9 mouse cellular contexts compared by ENCODE assay signal in genomic region chr13:20185034-20185846, GRCm38 (mm10).
A peak's percentile ranks its signal among the peaks of the same experiment; 100 is the strongest.
DNase-seq lines count a peak whose midpoint lies in the region; ATAC-seq and TF ChIP-seq lines count a peak whose summit lies in the region.
"Had no signal": no experiment of that assay in that cellular context is flagged by ENCODE, and none has a peak within 500 bp of the region (broad histone marks: within the 10 kb centered on the region; RNA-seq: fewer than 3 reads in every experiment).

No protein-coding gene starts in this region.

- no peaks in the 10 kb centered on the region for H3K27me3 ChIP-seq in MEL (ENCODE audit: control insufficient read depth in 1 of 2, insufficient read depth in 2 of 2, low read length in 2 of 2)
- H3K27me3 ChIP-seq in midbrain, embryonic 11.5 days (ENCODE audit: control insufficient read depth, insufficient read depth, low read length): no peaks in the 10 kb centered on the region
- H3K27me3 ChIP-seq: embryonic facial prominence, embryonic 12.5 days; limb, embryonic 15.5 days had no signal

- H3K9me3 ChIP-seq in MEL (replicated peaks; ENCODE audit: insufficient read depth, low read length): no peaks in the 10 kb centered on the region
- no peaks in the 10 kb centered on the region for H3K9me3 ChIP-seq in midbrain, embryonic 11.5 days (ENCODE audit: control insufficient read depth, low read length)
- H3K9me3 ChIP-seq: embryonic facial prominence, embryonic 12.5 days; limb, embryonic 15.5 days had no signal

- peak in 1 of 2 experiments; percentile 58; a peak in 1 of 4 replicates for TF ChIP-seq POLR2A in MEL (IDR thresholded peaks at IDR 0.05; ENCODE audit: control insufficient read depth in 1 of 2, insufficient read depth in 1 of 2, low read depth in 1 of 2, low read length in 2 of 2, poor library complexity in 1 of 2)

- peak overlapping the region; percentile 65 to 67 for H3K4me3 ChIP-seq in MEL (ENCODE audit: control insufficient read depth in 1 of 2, insufficient read depth in 1 of 2, low read depth in 2 of 2, low read length in 2 of 2)
- H3K4me3 ChIP-seq in midbrain, embryonic 11.5 days (ENCODE audit: low read depth, low read length): no peak overlapping the region
- H3K4me3 ChIP-seq: embryonic facial prominence, embryonic 12.5 days; limb, embryonic 15.5 days had no signal

- no peak for TF ChIP-seq EP300 in MEL (IDR thresholded peaks at IDR 0.05; ENCODE audit: low read depth in 1 of 2, low read length in 2 of 2)

- H3K4me1 ChIP-seq in MEL (ENCODE audit: control insufficient read depth in 1 of 2, insufficient read depth in 2 of 2, low read length in 2 of 2): peaks cover 0 to 9% of the 10 kb centered on the region in 2 experiments; a peak in 3 of 4 replicates
- H3K4me1 ChIP-seq in midbrain, embryonic 11.5 days (ENCODE audit: control insufficient read depth, insufficient read depth, low read length): 0 out of 2 replicates have a peak, but pooled peaks cover 3% of the 10 kb centered on the region

- peaks cover 0 to 9% of the 10 kb centered on the region in 2 experiments; a peak in 2 of 4 replicates for H3K36me3 ChIP-seq in MEL (ENCODE audit: control insufficient read depth in 1 of 2, insufficient read depth in 2 of 2, low read length in 2 of 2)
- H3K36me3 ChIP-seq in midbrain, embryonic 11.5 days (ENCODE audit: control insufficient read depth, insufficient read depth, low read length): no peaks in the 10 kb centered on the region
- H3K36me3 ChIP-seq: embryonic facial prominence, embryonic 12.5 days; limb, embryonic 15.5 days had no signal

- no peak overlapping the region for H3K4me2 ChIP-seq in midbrain, embryonic 11.5 days
- H3K4me2 ChIP-seq: embryonic facial prominence, embryonic 12.5 days; limb, embryonic 15.5 days had no signal

- 92% methylated on average over 20 of the region's 20 CpGs for WGBS in midbrain, embryonic 11.5 days

- peaks cover 3% of the 10 kb centered on the region; the same call in 1 of the 2 replicates for H3K79me2 ChIP-seq in MEL (ENCODE audit: control insufficient read depth, insufficient read depth, low read length, poor library complexity)

- peak overlapping the region; percentile 77 for H3K9ac ChIP-seq in MEL (ENCODE audit: control insufficient read depth, low read depth, low read length, poor library complexity, severe bottlenecking)
- H3K9ac ChIP-seq in midbrain, embryonic 11.5 days (ENCODE audit: low read length): no peak overlapping the region
- H3K9ac ChIP-seq: embryonic facial prominence, embryonic 12.5 days; limb, embryonic 15.5 days had no signal

- peak; percentile 90 for DNase-seq in CD4-positive, CD25-positive, alpha-beta regulatory T cell, adult 2 months (ENCODE audit: low read depth, low spot score)
- DNase-seq in MEL (ENCODE audit: low read depth, low spot score): peak; percentile 82
- peak; percentile 46 for DNase-seq in liver
- DNase-seq in naive thymus-derived CD4-positive, alpha-beta T cell, adult 2 months (ENCODE audit: low read depth): peak; percentile 91
- no peak for DNase-seq in left cerebral cortex, adult 9 months (ENCODE audit: low spot score in 2 of 2)
- DNase-seq in midbrain, embryonic 11.5 days (ENCODE audit: low spot score, missing footprints): no peak
- DNase-seq in frontal cortex, postnatal 14 days (ENCODE audit: low spot score in 2 of 2): no peak

- TF ChIP-seq RAD21 in MEL (IDR thresholded peaks at IDR 0.05; ENCODE audit: low read depth, low read length): no peak

- no peak for TF ChIP-seq CTCF in MEL (IDR thresholded peaks at IDR 0.05 in 2 of 3, conservative IDR thresholded peaks at IDR 0.05 in 1 of 3; ENCODE audit: control insufficient read depth in 1 of 3, insufficient read depth in 1 of 3, low read depth in 2 of 3, low read length in 3 of 3, poor library complexity in 1 of 3, severe bottlenecking in 1 of 3)

- no peak for ATAC-seq in midbrain, embryonic 11.5 days (ENCODE audit: low FRiP score)

- H3K27ac ChIP-seq in MEL (ENCODE audit: control insufficient read depth, low read depth, low read length): peak overlapping the region; percentile 86
- no peak overlapping the region for H3K27ac ChIP-seq in midbrain, embryonic 11.5 days (ENCODE audit: low read depth, low read length)
- H3K27ac ChIP-seq: limb, embryonic 15.5 days had no signal

TF ChIP-seq in MEL, 35 proteins besides CTCF, POLR2A, EP300 and RAD21:
- TF ChIP-seq CHD1 (IDR thresholded peaks at IDR 0.05; ENCODE audit: low read depth, low read length): no peak
- TF ChIP-seq MEF2A (IDR thresholded peaks at IDR 0.05; ENCODE audit: extremely low read depth, insufficient replicate concordance, low read depth, low read length, poor library complexity, severe bottlenecking): no peak
- TF ChIP-seq POLR2AphosphoS2 (IDR thresholded peaks at IDR 0.05; ENCODE audit: low read length): no peak
- no peak for TF ChIP-seq UBTF (IDR thresholded peaks at IDR 0.05; ENCODE audit: borderline replicate concordance, insufficient read depth, low read depth, low read length)
- TF ChIP-seq MAX (IDR thresholded peaks at IDR 0.05; ENCODE audit: low read length): peak; percentile 88
- TF ChIP-seq GABPA (IDR thresholded peaks at IDR 0.05; ENCODE audit: low read depth, low read length): no peak
- TF ChIP-seq ZKSCAN1 (IDR thresholded peaks at IDR 0.05; ENCODE audit: low read depth, low read length): no peak
- TF ChIP-seq TAL1 (IDR thresholded peaks at IDR 0.05; ENCODE audit: low read length): no peak
- no peak for TF ChIP-seq SMC3 (IDR thresholded peaks at IDR 0.05; ENCODE audit: low read depth, low read length)
- 0 out of 2 replicates have a peak, but pooled peaks have one; percentile 13 for TF ChIP-seq ZMIZ1 (IDR thresholded peaks at IDR 0.05; ENCODE audit: low read depth, low read length)
- peak; percentile 41 for TF ChIP-seq TCF12 (IDR thresholded peaks at IDR 0.05; ENCODE audit: low read depth, low read length)
- TF ChIP-seq E2F4 (IDR thresholded peaks at IDR 0.05; ENCODE audit: borderline replicate concordance, low read depth, low read length): no peak
- TF ChIP-seq NELFE (IDR thresholded peaks at IDR 0.05; ENCODE audit: low read depth, low read length): no peak; the same call in 1 of the 2 replicates
- 0 out of 2 replicates have a peak, but pooled peaks have one; percentile 49 for TF ChIP-seq ELF1 (IDR thresholded peaks at IDR 0.05; ENCODE audit: low read depth, low read length)
- no peak for TF ChIP-seq BHLHE40 (IDR thresholded peaks at IDR 0.05; ENCODE audit: borderline replicate concordance, low read depth, low read length)
- TF ChIP-seq MYB (IDR thresholded peaks at IDR 0.05; ENCODE audit: low read depth, low read length): no peak
- no peak for TF ChIP-seq KAT2A (conservative IDR thresholded peaks at IDR 0.05; ENCODE audit: low read depth, low read length)
- TF ChIP-seq USF1 (IDR thresholded peaks at IDR 0.05; ENCODE audit: low read depth, low read length): peak; percentile 24; the same call in 1 of the 2 replicates
- TF ChIP-seq USF2 (IDR thresholded peaks at IDR 0.05; ENCODE audit: borderline replicate concordance in 1 of 2, insufficient read depth in 1 of 2, low read depth in 1 of 2, low read length in 2 of 2): no peak
- TF ChIP-seq NRF1 (IDR thresholded peaks at IDR 0.05; ENCODE audit: insufficient read depth, low read depth, low read length, poor library complexity, severe bottlenecking): peak; percentile 39; the same call in 1 of the 2 replicates
- TF ChIP-seq GATA1 (IDR thresholded peaks at IDR 0.05; ENCODE audit: low read depth, low read length): no peak
- no peak for TF ChIP-seq ZC3H11A (IDR thresholded peaks at IDR 0.05; ENCODE audit: low read depth, low read length)
- TF ChIP-seq ETS1 (IDR thresholded peaks at IDR 0.05; ENCODE audit: low read depth, low read length): peak; percentile 65
- TF ChIP-seq HCFC1 (IDR thresholded peaks at IDR 0.05; ENCODE audit: low read depth, low read length): peak; percentile 71
- TF ChIP-seq SIN3A (IDR thresholded peaks at IDR 0.05; ENCODE audit: low read length): peak; percentile 57
- TF ChIP-seq TBP (IDR thresholded peaks at IDR 0.05; ENCODE audit: low read depth, low read length): 0 out of 2 replicates have a peak, but pooled peaks have one; percentile 35
- TF ChIP-seq MAZ (IDR thresholded peaks at IDR 0.05; ENCODE audit: low read depth, low read length): no peak
- TF ChIP-seq ZNF384 (IDR thresholded peaks at IDR 0.05; ENCODE audit: low read depth, low read length): no peak
- TF ChIP-seq MAFK (IDR thresholded peaks at IDR 0.05; ENCODE audit: borderline replicate concordance, low read depth, low read length): no peak
- TF ChIP-seq RCOR1 (IDR thresholded peaks at IDR 0.05; ENCODE audit: low read depth, low read length): no peak
- no peak for TF ChIP-seq POLR2AphosphoS5 (IDR thresholded peaks at IDR 0.05; ENCODE audit: borderline replicate concordance, low read depth, low read length)
- no peak for TF ChIP-seq JUND (IDR thresholded peaks at IDR 0.05; ENCODE audit: low read depth, low read length)
- TF ChIP-seq MYC (IDR thresholded peaks at IDR 0.05; ENCODE audit: low read depth, low read length): peak; percentile 94
- TF ChIP-seq CHD2 (IDR thresholded peaks at IDR 0.05; ENCODE audit: low read length): no peak
- peak; percentile 78 for TF ChIP-seq MXI1 (IDR thresholded peaks at IDR 0.05; ENCODE audit: low read depth, low read length)
TF ChIP-seq in MEL: peak in this region for 12.

Comparison
In these comparisons a context has a peak if more than half of its experiments do, and no peak if none do; other contexts are left out.
1. DNase-seq: peak in CD4-positive, CD25-positive, alpha-beta regulatory T cell, adult 2 months (single experiment), MEL (single experiment), liver (single experiment) and naive thymus-derived CD4-positive, alpha-beta T cell, adult 2 months (single experiment); none in left cerebral cortex, adult 9 months (0 of 2), midbrain, embryonic 11.5 days (single experiment) and frontal cortex, postnatal 14 days (0 of 2).